Mouse (Mus musculus): ENCODE measurements around the gene Add1. TPM values are rescaled to one million over a fixed set of nuclear protein-coding genes. Genes with fewer than 3 reads are reported as not detected.

The Add1 gene
- polyA plus RNA-seq, 1 experiment from 2014 or later = 206 TPM

- Histone ChIP-seq H3K4me1 (no peaks in the 10 kb centered on the region), H3K4me2 (no peak overlapping the region), H3K27me3 (no peaks in the 10 kb centered on the region), H3K27ac (no peak overlapping the region), H3K36me3 (no peaks in the 10 kb centered on the region), H3K9ac (no peak overlapping the region), H3K4me3 (no peak overlapping the region), H3K9me3 (no peaks in the 10 kb centered on the region)
- 64% methylated on average over 5 of the region's 5 CpGs for WGBS
- ATAC-seq (ENCODE audit: borderline replicate concordance, extremely low read depth, low FRiP score, low TSS enrichment) = no peak
Measured at GRCm38 (mm10) chr5:34534776-34535581, 38.5 kb upstream of the Add1 start.

GRCm38 (mm10) chr5:34535831-34536230 lies 37.6 kb upstream of the Add1 start:
- H3K27ac ChIP-seq = no peak overlapping the region
- no peak overlapping the region for H3K4me3 ChIP-seq
- 80% methylated on average over 7 of the region's 7 CpGs for WGBS
- no peaks in the 10 kb centered on the region for H3K9me3 ChIP-seq
- no peaks in the 10 kb centered on the region for H3K4me1 ChIP-seq
- no peak overlapping the region for H3K4me2 ChIP-seq
- H3K27me3 ChIP-seq = no peaks in the 10 kb centered on the region
- ATAC-seq (ENCODE audit: borderline replicate concordance, extremely low read depth, low FRiP score, low TSS enrichment) = no peak
- H3K9ac ChIP-seq = no peak overlapping the region
- H3K36me3 ChIP-seq = no peaks in the 10 kb centered on the region

- Histone ChIP-seq H3K9me3 (no peaks in the 10 kb centered on the region), H3K36me3 (no peaks in the 10 kb centered on the region), H3K27me3 (no peaks in the 10 kb centered on the region), H3K27ac (no peak overlapping the region), H3K4me1 (0 out of 2 replicates have a peak, but pooled peaks cover under 1% of the 10 kb centered on the region), H3K9ac (no peak overlapping the region), H3K4me2 (no peak overlapping the region), H3K4me3 (no peak overlapping the region)
- no peak for ATAC-seq (ENCODE audit: borderline replicate concordance, extremely low read depth, low FRiP score, low TSS enrichment)
- WGBS = 69% methylated on average over 7 of the region's 7 CpGs
Measured at GRCm38 (mm10) chr5:34538079-34538478, 35.4 kb upstream of the Add1 start.

- ATAC-seq (ENCODE audit: borderline replicate concordance, extremely low read depth, low FRiP score, low TSS enrichment) = no peak
- WGBS = 19% methylated on average over 5 of the region's 5 CpGs
- H3K9me3 ChIP-seq = no peaks in the 10 kb centered on the region
Measured at GRCm38 (mm10) chr5:34538527-34538926, 34.9 kb upstream of the Add1 start.

GRCm38 (mm10) chr5:34539121-34539520 lies 34.3 kb upstream of the Add1 start:
- no peak overlapping the region for H3K4me3 ChIP-seq
- H3K36me3 ChIP-seq = no peaks in the 10 kb centered on the region
- no peaks in the 10 kb centered on the region for H3K27me3 ChIP-seq
- no peak overlapping the region for H3K9ac ChIP-seq
- no peak overlapping the region for H3K4me2 ChIP-seq
- ATAC-seq (ENCODE audit: borderline replicate concordance, extremely low read depth, low FRiP score, low TSS enrichment) = no peak
- no peaks in the 10 kb centered on the region for H3K9me3 ChIP-seq
- H3K4me1 ChIP-seq = 0 out of 2 replicates have a peak, but pooled peaks cover 4% of the 10 kb centered on the region
- WGBS = 78% methylated on average over 2 of the region's 2 CpGs
- no peak overlapping the region for H3K27ac ChIP-seq

More at GRCm38 (mm10) chr5:34538527-34538926, 34.9 kb upstream of the Add1 start:
- H3K27ac ChIP-seq = no peak overlapping the region
- no peaks in the 10 kb centered on the region for H3K27me3 ChIP-seq
- no peak overlapping the region for H3K9ac ChIP-seq
- H3K4me2 ChIP-seq = no peak overlapping the region
- 0 out of 2 replicates have a peak, but pooled peaks cover 4% of the 10 kb centered on the region for H3K4me1 ChIP-seq
- no peak overlapping the region for H3K4me3 ChIP-seq
- no peaks in the 10 kb centered on the region for H3K36me3 ChIP-seq

GRCm38 (mm10) chr5:34542166-34542565 lies 31.3 kb upstream of the Add1 start:
- no peak overlapping the region for H3K4me3 ChIP-seq
- H3K4me2 ChIP-seq = no peak overlapping the region
- H3K4me1 ChIP-seq = 0 out of 2 replicates have a peak, but pooled peaks cover 4% of the 10 kb centered on the region
- H3K36me3 ChIP-seq = no peaks in the 10 kb centered on the region
- no peaks in the 10 kb centered on the region for H3K27me3 ChIP-seq
- ATAC-seq (ENCODE audit: borderline replicate concordance, extremely low read depth, low FRiP score, low TSS enrichment) = no peak
- 61% methylated on average over 1 of the region's 1 CpGs for WGBS
- H3K9ac ChIP-seq = no peak overlapping the region
- H3K9me3 ChIP-seq = no peaks in the 10 kb centered on the region
- no peak overlapping the region for H3K27ac ChIP-seq

- no peak overlapping the region for H3K9ac ChIP-seq
- no peaks in the 10 kb centered on the region for H3K36me3 ChIP-seq
- 47% methylated on average over 4 of the region's 4 CpGs for WGBS
- no peaks in the 10 kb centered on the region for H3K27me3 ChIP-seq
- H3K4me2 ChIP-seq = no peak overlapping the region
- H3K4me1 ChIP-seq = 0 out of 2 replicates have a peak, but pooled peaks cover 4% of the 10 kb centered on the region
- H3K9me3 ChIP-seq = no peaks in the 10 kb centered on the region
- H3K4me3 ChIP-seq = no peak overlapping the region
- H3K27ac ChIP-seq = no peak overlapping the region
- no peak for ATAC-seq (ENCODE audit: borderline replicate concordance, extremely low read depth, low FRiP score, low TSS enrichment)
Measured at GRCm38 (mm10) chr5:34543114-34543513, 30.4 kb upstream of the Add1 start.

GRCm38 (mm10) chr5:34547410-34547809 lies 26.1 kb upstream of the Add1 start:
- ATAC-seq (ENCODE audit: borderline replicate concordance, extremely low read depth, low FRiP score, low TSS enrichment) = no peak
- H3K4me1 ChIP-seq = peaks cover 16% of the 10 kb centered on the region

GRCm38 (mm10) chr5:34549135-34549482 lies 24.4 kb upstream of the Add1 start:
- Histone ChIP-seq H3K9me3 (no peaks in the 10 kb centered on the region), H3K4me2 (peak overlapping the region; percentile 78), H3K27me3 (no peaks in the 10 kb centered on the region), H3K36me3 (peaks cover 21% of the 10 kb centered on the region), H3K4me1 (peaks cover 12% of the 10 kb centered on the region), H3K9ac (peak overlapping the region; percentile 94), H3K27ac (no peak overlapping the region), H3K4me3 (peak overlapping the region; percentile 93)
- WGBS = 14% methylated on average over 8 of the region's 8 CpGs
- peak; percentile 4; the same call in 1 of the 2 replicates for ATAC-seq (ENCODE audit: borderline replicate concordance, extremely low read depth, low FRiP score, low TSS enrichment)

More at GRCm38 (mm10) chr5:34547410-34547809, 26.1 kb upstream of the Add1 start:
- Histone ChIP-seq H3K27me3 (no peaks in the 10 kb centered on the region), H3K4me3 (no peak overlapping the region), H3K4me2 (no peak overlapping the region), H3K9me3 (no peaks in the 10 kb centered on the region), H3K36me3 (peaks cover 11% of the 10 kb centered on the region), H3K9ac (no peak overlapping the region), H3K27ac (no peak overlapping the region)

- H3K9me3 ChIP-seq = no peaks in the 10 kb centered on the region
- peaks cover 25% of the 10 kb centered on the region for H3K36me3 ChIP-seq
- peak overlapping the region; percentile 94 for H3K9ac ChIP-seq
- H3K27me3 ChIP-seq = no peaks in the 10 kb centered on the region
- peak overlapping the region; percentile 93 for H3K4me3 ChIP-seq
- 2% methylated on average over 44 of the region's 49 CpGs for WGBS
- peak overlapping the region; percentile 67; the same call in 1 of the 2 replicates for H3K27ac ChIP-seq
- peaks cover 12% of the 10 kb centered on the region for H3K4me1 ChIP-seq
- peak overlapping the region; percentile 78 for H3K4me2 ChIP-seq
- peak; percentile 90 for ATAC-seq (ENCODE audit: borderline replicate concordance, extremely low read depth, low FRiP score, low TSS enrichment)
Measured at GRCm38 (mm10) chr5:34549483-34550221, 23.8 kb upstream of the Add1 start.

GRCm38 (mm10) chr5:34550251-34550650 lies 23.2 kb upstream of the Add1 start:
- ATAC-seq (ENCODE audit: borderline replicate concordance, extremely low read depth, low FRiP score, low TSS enrichment) = no peak
- no peak overlapping the region for H3K27ac ChIP-seq
- H3K4me3 ChIP-seq = peak overlapping the region; percentile 93
- peak overlapping the region; percentile 94 for H3K9ac ChIP-seq
- peaks cover 12% of the 10 kb centered on the region for H3K4me1 ChIP-seq
- peak overlapping the region; percentile 78 for H3K4me2 ChIP-seq
- H3K36me3 ChIP-seq = peaks cover 29% of the 10 kb centered on the region
- 6% methylated on average over 6 of the region's 6 CpGs for WGBS
- H3K27me3 ChIP-seq = no peaks in the 10 kb centered on the region
- no peaks in the 10 kb centered on the region for H3K9me3 ChIP-seq

- H3K27ac ChIP-seq = no peak overlapping the region
- H3K9ac ChIP-seq = no peak overlapping the region
- WGBS = 88% methylated on average over 4 of the region's 4 CpGs
- no peaks in the 10 kb centered on the region for H3K9me3 ChIP-seq
- H3K4me1 ChIP-seq = peaks cover 12% of the 10 kb centered on the region
- H3K4me2 ChIP-seq = no peak overlapping the region
- H3K4me3 ChIP-seq = no peak overlapping the region
- ATAC-seq (ENCODE audit: borderline replicate concordance, extremely low read depth, low FRiP score, low TSS enrichment) = no peak
- peaks cover 44% of the 10 kb centered on the region for H3K36me3 ChIP-seq
- H3K27me3 ChIP-seq = no peaks in the 10 kb centered on the region
Measured at GRCm38 (mm10) chr5:34551821-34552220, 21.6 kb upstream of the Add1 start.

Measured in lung, embryonic 15.5 days (tissue).